Mouse (Mus musculus): ENCODE measurements around the gene Cdk12. TPM values are rescaled to one million over a fixed set of nuclear protein-coding genes. Genes with fewer than 3 reads are reported as not detected.

Gene Cdk12
- total and polyA plus RNA-seq, 3 experiments, result 27.8 to 44.1 (median 29.6) TPM

- Histone ChIP-seq H3K79me2 (replicated peaks; ENCODE audit: control insufficient read depth, extremely low read depth, insufficient read depth, poor library complexity, severe bottlenecking) (no peaks in the 10 kb centered on the region), H3K4me2 (ENCODE audit: insufficient read depth, low read depth, poor library complexity, severe bottlenecking) (no peak overlapping the region), H3K4me3 (replicated peaks in 1 of 3; ENCODE audit: low read depth in 2 of 3, low read length in 2 of 3, poor library complexity in 1 of 3) (no peak overlapping the region), H3K27me3 (replicated peaks) (peaks cover 99% of the 10 kb centered on the region), H3K4me1 (ENCODE audit: control insufficient read depth in 1 of 2, insufficient read depth in 2 of 2) (no peaks in the 10 kb centered on the region), H3K27ac (ENCODE audit: insufficient read depth, low read depth) (no peak overlapping the region), H3K9me3 (replicated peaks; ENCODE audit: low read length) (no peaks in the 10 kb centered on the region), H3K9ac (ENCODE audit: insufficient read depth, low read depth) (no peak overlapping the region), H3K36me3 (replicated peaks in 1 of 2; ENCODE audit: control insufficient read depth in 1 of 2, insufficient read depth in 1 of 2, low read length in 1 of 2) (no peaks in the 10 kb centered on the region)
- dilution Hi-C loops (cut with MboI; ENCODE audit: extremely low pct_ligation_motif_present, extremely low pct_unique_long_range_greater_than_20kb, low sequenced_read_pairs), result no loop called here
- no peak for DNase-seq (ENCODE audit: extremely low read depth)
- TF ChIP-seq PAX5 (IDR thresholded peaks at IDR 0.05; ENCODE audit: low read length), result no peak
- TF ChIP-seq KAT2A (IDR thresholded peaks at IDR 0.05; ENCODE audit: insufficient replicate concordance, low read length), result no peak
- TF ChIP-seq BHLHE40 (IDR thresholded peaks at IDR 0.05; ENCODE audit: low read depth, low read length), result no peak
- in situ Hi-C loops (cut with MboI; ENCODE audit: low pct_ligation_motif_present, low pct_unique_long_range_greater_than_20kb, low sequenced_read_pairs), result no loop called here
These were observed 117.1 kb downstream of the Cdk12 start for GRCm38 (mm10) chr11:98319944-98320343.

GRCm38 (mm10) chr11:98320381-98320780 lies 117.5 kb downstream of the Cdk12 start:
- H3K79me2 ChIP-seq (replicated peaks; ENCODE audit: control insufficient read depth, extremely low read depth, insufficient read depth, poor library complexity, severe bottlenecking), result no peaks in the 10 kb centered on the region
- no peak overlapping the region for H3K9ac ChIP-seq (ENCODE audit: insufficient read depth, low read depth)
- H3K4me3 ChIP-seq (replicated peaks in 1 of 3; ENCODE audit: low read depth in 2 of 3, low read length in 2 of 3, poor library complexity in 1 of 3), result no peak overlapping the region
- dilution Hi-C loops (cut with MboI; ENCODE audit: extremely low pct_ligation_motif_present, extremely low pct_unique_long_range_greater_than_20kb, low sequenced_read_pairs), result no loop called here
- H3K4me2 ChIP-seq (ENCODE audit: insufficient read depth, low read depth, poor library complexity, severe bottlenecking), result no peak overlapping the region
- no peak for TF ChIP-seq MAZ (IDR thresholded peaks at IDR 0.05; ENCODE audit: low read depth, low read length)
- no peak for TF ChIP-seq ZKSCAN1 (IDR thresholded peaks at IDR 0.05; ENCODE audit: borderline replicate concordance, low read depth, low read length)
- H3K27ac ChIP-seq (ENCODE audit: insufficient read depth, low read depth), result no peak overlapping the region
- no peaks in the 10 kb centered on the region for H3K4me1 ChIP-seq (ENCODE audit: control insufficient read depth in 1 of 2, insufficient read depth in 2 of 2)
- no peak for DNase-seq (ENCODE audit: extremely low read depth)
- in situ Hi-C loops (cut with MboI; ENCODE audit: low pct_ligation_motif_present, low pct_unique_long_range_greater_than_20kb, low sequenced_read_pairs), result no loop called here
- peaks cover 99% of the 10 kb centered on the region for H3K27me3 ChIP-seq (replicated peaks)
- H3K9me3 ChIP-seq (replicated peaks; ENCODE audit: low read length), result no peaks in the 10 kb centered on the region
- no peaks in the 10 kb centered on the region for H3K36me3 ChIP-seq (replicated peaks in 1 of 2; ENCODE audit: control insufficient read depth in 1 of 2, insufficient read depth in 1 of 2, low read length in 1 of 2)

- no peak for DNase-seq (ENCODE audit: extremely low read depth)
- no peak overlapping the region for H3K27ac ChIP-seq (ENCODE audit: insufficient read depth, low read depth)
- peaks cover 97% of the 10 kb centered on the region for H3K27me3 ChIP-seq (replicated peaks)
- H3K9me3 ChIP-seq (replicated peaks; ENCODE audit: low read length), result no peaks in the 10 kb centered on the region
- no peak for TF ChIP-seq HCFC1 (IDR thresholded peaks at IDR 0.05; ENCODE audit: low read depth, low read length)
- no peak for TF ChIP-seq GABPA (IDR thresholded peaks at IDR 0.05; ENCODE audit: insufficient replicate concordance, low read depth, low read length)
- TF ChIP-seq USF1 (IDR thresholded peaks at IDR 0.05; ENCODE audit: low read depth, low read length), result no peak
- no peak for TF ChIP-seq E2F4 (IDR thresholded peaks at IDR 0.05; ENCODE audit: insufficient replicate concordance, low read depth, low read length)
- no peak for TF ChIP-seq ZNF384 (IDR thresholded peaks at IDR 0.05; ENCODE audit: low read depth, low read length)
- TF ChIP-seq ZMIZ1 (IDR thresholded peaks at IDR 0.05; ENCODE audit: low read depth, low read length), result no peak
- no peak for TF ChIP-seq NELFE (IDR thresholded peaks at IDR 0.05; ENCODE audit: low read depth, low read length)
- TF ChIP-seq MAX (IDR thresholded peaks at IDR 0.05; ENCODE audit: low read length), result no peak
- TF ChIP-seq MEF2A (IDR thresholded peaks at IDR 0.05; ENCODE audit: borderline replicate concordance, low read depth, low read length), result no peak
- no peak for TF ChIP-seq CTCF (conservative IDR thresholded peaks at IDR 0.05 in 1 of 2, IDR thresholded peaks at IDR 0.05 in 1 of 2; ENCODE audit: low read depth in 2 of 2, low read length in 2 of 2)
- no peak for TF ChIP-seq ELF1 (IDR thresholded peaks at IDR 0.05; ENCODE audit: low read depth, low read length)
- no peak for TF ChIP-seq JUN (IDR thresholded peaks at IDR 0.05; ENCODE audit: insufficient read depth, low read depth, low read length)
- no peak for TF ChIP-seq ZKSCAN1 (IDR thresholded peaks at IDR 0.05; ENCODE audit: borderline replicate concordance, low read depth, low read length)
- no peak for TF ChIP-seq RCOR1 (conservative IDR thresholded peaks at IDR 0.05; ENCODE audit: low read depth, low read length)
- no peak for TF ChIP-seq SIN3A (IDR thresholded peaks at IDR 0.05; ENCODE audit: low read length)
- no peak for TF ChIP-seq PAX5 (IDR thresholded peaks at IDR 0.05; ENCODE audit: low read length)
- no peak for TF ChIP-seq BHLHE40 (IDR thresholded peaks at IDR 0.05; ENCODE audit: low read depth, low read length)
- in situ Hi-C loops (cut with MboI; ENCODE audit: low pct_ligation_motif_present, low pct_unique_long_range_greater_than_20kb, low sequenced_read_pairs) (no loop called here), dilution Hi-C loops (cut with MboI; ENCODE audit: extremely low pct_ligation_motif_present, extremely low pct_unique_long_range_greater_than_20kb, low sequenced_read_pairs) (no loop called here)
- no peak overlapping the region for H3K4me2 ChIP-seq (ENCODE audit: insufficient read depth, low read depth, poor library complexity, severe bottlenecking)
- no peak overlapping the region for H3K4me3 ChIP-seq (replicated peaks in 1 of 3; ENCODE audit: low read depth in 2 of 3, low read length in 2 of 3, poor library complexity in 1 of 3)
- no peaks in the 10 kb centered on the region for H3K4me1 ChIP-seq (ENCODE audit: control insufficient read depth in 1 of 2, insufficient read depth in 2 of 2)
- H3K36me3 ChIP-seq (replicated peaks in 1 of 2; ENCODE audit: control insufficient read depth in 1 of 2, insufficient read depth in 1 of 2, low read length in 1 of 2), result no peaks in the 10 kb centered on the region
- no peak overlapping the region for H3K9ac ChIP-seq (ENCODE audit: insufficient read depth, low read depth)
- no peaks in the 10 kb centered on the region for H3K79me2 ChIP-seq (replicated peaks; ENCODE audit: control insufficient read depth, extremely low read depth, insufficient read depth, poor library complexity, severe bottlenecking)
These were observed 118.2 kb downstream of the Cdk12 start for GRCm38 (mm10) chr11:98320806-98321676.
